Mouse (Mus musculus): ENCODE results near the gene Armc5.

GRCm38 (mm10) chr7:128267391-128267790, 30.2 kb downstream of the Armc5 start:
- TF ChIP-seq POLR2A (IDR thresholded peaks at IDR 0.05; ENCODE audit: borderline replicate concordance, low read depth, low read length) (no peak), CTCF (IDR thresholded peaks at IDR 0.05; ENCODE audit: low read depth, low read length) (no peak)
